Mouse (Mus musculus) hindbrain, embryonic 11.5 days (tissue): ENCODE measurements around the gene Mipep. TPM values are rescaled to one million over a fixed set of nuclear protein-coding genes. Genes with fewer than 3 reads are reported as not detected.

Experiments used
- ATAC-seq: fragments of 200-750 bp; cut with Nextera tagmentation; 2 replicates; pipeline ENCODE4 v1.8.0; 2017; ENCODE audit warnings: mild to moderate bottlenecking, moderate TSS enrichment, moderate library complexity; ENCODE audit not compliant: low FRiP score
- DNase-seq: peaks from one replicate; pipeline ENCODE4 v3.0.0-alpha.2; 2015; ENCODE audit warnings: low spot score
- H3K27ac ChIP-seq: fragments of 300-500 bp; sonication (generic); 2 replicates; pipeline ENCODE4 v1.5.1; 2014; ENCODE audit warnings: mild to moderate bottlenecking, low read depth, low read length
- H3K27me3 ChIP-seq: fragments of 300-500 bp; sonication (generic); 2 replicates; pipeline ENCODE4 v1.6.1; 2014; ENCODE audit warnings: mild to moderate bottlenecking, low read length, moderate library complexity, mixed read lengths; ENCODE audit not compliant: control insufficient read depth, insufficient read depth
- H3K36me3 ChIP-seq: fragments of 300-500 bp; sonication (generic); 2 replicates; pipeline ENCODE4 v1.6.1; 2014; ENCODE audit warnings: mild to moderate bottlenecking, low read length, moderate library complexity, mixed read lengths; ENCODE audit not compliant: control insufficient read depth, insufficient read depth
- H3K4me1 ChIP-seq: fragments of 300-500 bp; sonication (generic); replicated peaks from 2 replicates; pipeline ENCODE4 v1.6.1; 2014; ENCODE audit warnings: low read length, mixed read lengths; ENCODE audit not compliant: control insufficient read depth, insufficient read depth
- H3K4me2 ChIP-seq: fragments of 300-500 bp; sonication (generic); replicated peaks from 2 replicates; pipeline ENCODE4 v1.6.1; 2014; ENCODE audit warnings: mild to moderate bottlenecking, low read depth, low read length
- H3K4me3 ChIP-seq: fragments of 300-500 bp; sonication (generic); 2 replicates; pipeline ENCODE4 v1.5.1; 2014; ENCODE audit warnings: low read depth, low read length
- H3K9ac ChIP-seq: fragments of 300-500 bp; sonication (generic); 2 replicates; pipeline ENCODE4 v1.6.1; 2014; ENCODE audit warnings: low read depth, low read length
- H3K9me3 ChIP-seq: fragments of 300-500 bp; sonication (generic); 2 replicates; pipeline ENCODE4 v1.6.1; 2016; ENCODE audit warnings: low read length; ENCODE audit not compliant: control insufficient read depth
- whole genome bisulfite sequencing: fragments of 180-500 bp; shearing (Covaris S2); extraction: QIAGEN DNeasy Blood & Tissue Kit; methylation state at CpG from one replicate; pipeline ENCODE4 v1.1.7; 2014; 5-methylcytosine and 5-hydroxymethylcytosine counted together
- polyA plus RNA-seq: library from polyadenylated mRNA; unstranded; fragments of >200 nt; fragmentation: Nextera tagmentation; extraction: Ambion mirVana; gene quantifications from 2 replicates; pipeline ENCODE4 v1.2.1, GENCODE M21; 2014

Gene Mipep
- polyA plus RNA-seq, 1 experiment from 2014 or later: 24.0 TPM

GRCm38 (mm10) chr14:60885361-60885950 is 101.1 kb downstream of the Mipep start:
- no peaks in the 10 kb centered on the region for H3K27me3 ChIP-seq
- no peak overlapping the region for H3K4me2 ChIP-seq
- no peak overlapping the region for H3K4me3 ChIP-seq
- no peaks in the 10 kb centered on the region for H3K9me3 ChIP-seq
- no peak overlapping the region for H3K9ac ChIP-seq
- H3K36me3 ChIP-seq: no peaks in the 10 kb centered on the region
- ATAC-seq: no peak
- H3K4me1 ChIP-seq: no peaks in the 10 kb centered on the region
- no peak for DNase-seq
- 48% methylated on average over 6 of the region's 6 CpGs for whole genome bisulfite sequencing
- H3K27ac ChIP-seq: no peak overlapping the region

- H3K4me2 ChIP-seq: no peak overlapping the region
- H3K9ac ChIP-seq: no peak overlapping the region
- H3K36me3 ChIP-seq: no peaks in the 10 kb centered on the region
- WGBS: 91% methylated on average over 10 of the region's 10 CpGs
- no peaks in the 10 kb centered on the region for H3K9me3 ChIP-seq
- H3K27me3 ChIP-seq: no peaks in the 10 kb centered on the region
- ATAC-seq: no peak
- H3K4me1 ChIP-seq: no peaks in the 10 kb centered on the region
- no peak for DNase-seq
- H3K27ac ChIP-seq: no peak overlapping the region
- no peak overlapping the region for H3K4me3 ChIP-seq
These were observed 109.5 kb downstream of the Mipep start for GRCm38 (mm10) chr14:60893882-60894281.

DNA sequence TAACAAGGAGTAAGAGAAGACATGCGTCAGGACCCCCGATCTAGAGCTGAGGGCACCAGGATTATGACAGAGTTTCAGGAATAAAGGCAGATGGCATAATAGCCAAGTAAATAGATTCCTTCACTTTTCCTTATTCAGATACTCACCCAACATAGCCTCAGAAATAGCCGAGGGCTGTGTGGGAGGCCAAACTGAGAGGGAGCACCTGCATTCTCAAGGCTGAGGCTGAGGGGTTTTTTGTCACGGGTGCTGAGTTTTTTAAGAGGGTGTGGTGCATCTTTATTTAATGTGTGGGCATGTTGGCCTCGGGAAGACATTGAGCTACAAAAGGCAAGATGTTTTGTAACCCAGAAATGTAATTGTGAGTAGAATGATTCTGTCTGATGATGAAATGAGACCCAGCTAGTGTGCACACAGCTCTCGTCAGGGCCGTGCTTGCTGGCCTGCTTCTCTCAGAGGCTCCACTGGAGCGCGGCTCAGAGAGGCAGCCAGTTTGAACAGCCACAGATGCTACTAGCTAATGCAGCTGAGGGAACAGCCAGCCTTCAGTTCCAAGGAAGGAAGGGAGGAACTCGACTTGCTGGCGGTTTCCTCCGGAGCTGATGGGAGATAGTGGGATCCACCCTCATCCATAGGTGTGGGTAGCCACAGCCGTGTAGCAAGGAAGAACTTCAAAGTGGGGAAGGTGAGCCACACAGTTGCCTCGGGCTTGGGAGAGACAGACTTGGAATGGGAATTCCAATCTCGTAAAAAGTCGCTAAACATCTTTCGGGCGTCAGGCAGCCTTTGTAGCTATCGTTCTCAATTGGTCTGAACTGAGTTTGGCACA is 111.0 kb downstream of the Mipep start:
- Histone ChIP-seq H3K4me2 (no peak overlapping the region), H3K4me1 (no peaks in the 10 kb centered on the region), H3K36me3 (no peaks in the 10 kb centered on the region), H3K9me3 (no peaks in the 10 kb centered on the region), H3K27me3 (no peaks in the 10 kb centered on the region), H3K4me3 (no peak overlapping the region), H3K27ac (no peak overlapping the region), H3K9ac (no peak overlapping the region)
- DNase-seq (no peak), ATAC-seq (no peak)
- 81% methylated on average over 19 of the region's 19 CpGs for WGBS

- Histone ChIP-seq H3K27ac (no peak overlapping the region), H3K9ac (no peak overlapping the region), H3K4me2 (no peak overlapping the region), H3K4me3 (no peak overlapping the region), H3K36me3 (no peaks in the 10 kb centered on the region), H3K9me3 (no peaks in the 10 kb centered on the region), H3K27me3 (no peaks in the 10 kb centered on the region), H3K4me1 (no peaks in the 10 kb centered on the region)
- WGBS: 92% methylated on average over 5 of the region's 5 CpGs
- DNase-seq (no peak), ATAC-seq (no peak)
These were observed 113.8 kb downstream of the Mipep start for GRCm38 (mm10) chr14:60898086-60898667.

DNA sequence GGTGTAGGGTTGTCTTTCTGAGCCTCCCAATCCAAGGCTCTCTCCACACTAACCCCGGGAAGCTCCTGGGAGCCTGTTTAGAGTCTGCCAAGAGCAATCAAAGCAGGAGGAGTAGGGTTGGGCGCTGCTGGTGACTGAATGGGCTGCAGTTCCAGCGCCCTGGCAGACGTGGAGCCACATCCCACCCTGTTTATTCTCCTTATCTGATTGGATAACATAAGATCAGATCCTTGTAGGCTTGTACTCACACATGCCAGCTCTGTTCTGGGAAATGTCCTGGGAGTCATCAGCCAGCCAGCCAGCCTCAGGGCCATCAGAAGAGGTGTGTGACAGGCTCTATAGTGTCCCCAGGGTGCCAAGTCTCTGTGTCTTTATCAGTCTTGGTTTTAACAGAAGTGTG is 120.1 kb downstream of the Mipep start:
- Histone ChIP-seq H3K27ac (no peak overlapping the region), H3K9ac (no peak overlapping the region), H3K9me3 (no peaks in the 10 kb centered on the region), H3K4me2 (no peak overlapping the region), H3K4me1 (no peaks in the 10 kb centered on the region), H3K4me3 (no peak overlapping the region), H3K27me3 (no peaks in the 10 kb centered on the region), H3K36me3 (no peaks in the 10 kb centered on the region)
- ATAC-seq (no peak), DNase-seq (no peak)
- 78% methylated on average over 4 of the region's 4 CpGs for WGBS

GRCm38 (mm10) chr14:60906421-60907374 is 122.3 kb downstream of the Mipep start:
- DNase-seq: no peak
- no peaks in the 10 kb centered on the region for H3K27me3 ChIP-seq
- H3K9ac ChIP-seq: no peak overlapping the region
- no peak overlapping the region for H3K27ac ChIP-seq
- ATAC-seq: no peak
- no peak overlapping the region for H3K4me2 ChIP-seq
- H3K9me3 ChIP-seq: no peaks in the 10 kb centered on the region
- no peak overlapping the region for H3K4me3 ChIP-seq
- H3K36me3 ChIP-seq: no peaks in the 10 kb centered on the region
- H3K4me1 ChIP-seq: no peaks in the 10 kb centered on the region
- 86% methylated on average over 10 of the region's 10 CpGs for WGBS

- ATAC-seq (no peak), DNase-seq (no peak)
- WGBS: 97% methylated on average over 4 of the region's 4 CpGs
- Histone ChIP-seq H3K9ac (no peak overlapping the region), H3K4me1 (no peaks in the 10 kb centered on the region; the same call in 1 of the 2 replicates), H3K4me3 (no peak overlapping the region), H3K9me3 (no peaks in the 10 kb centered on the region), H3K27ac (no peak overlapping the region), H3K36me3 (no peaks in the 10 kb centered on the region), H3K27me3 (no peaks in the 10 kb centered on the region), H3K4me2 (no peak overlapping the region)
These were observed 125.0 kb downstream of the Mipep start for GRCm38 (mm10) chr14:60909351-60909750.
